Mouse (Mus musculus) kidney, embryonic 15.5 days (tissue): ENCODE measurements around the gene Polq. TPM values are rescaled to one million over a fixed set of nuclear protein-coding genes. Genes with fewer than 3 reads are reported as not detected.
A peak's percentile ranks its signal among the peaks of the same experiment; 100 is the strongest.

ENCODE experiments used
- ATAC-seq: fragments of 200-750 bp; cut with Nextera tagmentation; replicated peaks from 2 replicates; pipeline ENCODE4 v1.8.0; 2017; ENCODE audit warnings: moderate TSS enrichment; ENCODE audit not compliant: low FRiP score
- H3K27ac ChIP-seq: fragments of 300-500 bp; sonication (generic); 2 replicates; pipeline ENCODE4 v1.5.1; 2015; ENCODE audit warnings: mild to moderate bottlenecking, inconsistent platforms
- H3K27me3 ChIP-seq: fragments of 300-500 bp; sonication (generic); 2 replicates; pipeline ENCODE4 v1.6.1; 2015; ENCODE audit warnings: inconsistent platforms
- H3K36me3 ChIP-seq: fragments of 300-500 bp; sonication (generic); 2 replicates; pipeline ENCODE4 v1.6.1; 2015; ENCODE audit warnings: inconsistent platforms
- H3K4me1 ChIP-seq: fragments of 300-500 bp; sonication (generic); 2 replicates; pipeline ENCODE4 v1.6.1; 2015; ENCODE audit warnings: inconsistent platforms
- H3K4me2 ChIP-seq: fragments of 300-500 bp; sonication (generic); 2 replicates; pipeline ENCODE4 v1.6.1; 2015; ENCODE audit warnings: moderate library complexity, mild to moderate bottlenecking, inconsistent platforms
- H3K4me3 ChIP-seq: fragments of 300-500 bp; sonication (generic); replicated peaks from 2 replicates; pipeline ENCODE4 v1.5.1; 2015; ENCODE audit warnings: mild to moderate bottlenecking, inconsistent platforms
- H3K9ac ChIP-seq: fragments of 300-500 bp; sonication (generic); 2 replicates; pipeline ENCODE4 v1.6.1; 2015; ENCODE audit warnings: mild to moderate bottlenecking, inconsistent platforms
- H3K9me3 ChIP-seq: fragments of 300-500 bp; sonication (generic); replicated peaks from 2 replicates; pipeline ENCODE4 v1.6.1; 2016; ENCODE audit warnings: inconsistent platforms
- WGBS: fragments of 180-500 bp; shearing (Covaris S2); methylation state at CpG from one replicate; pipeline ENCODE4 v1.1.7; 2015; ENCODE audit warnings: mixed read lengths; 5-methylcytosine and 5-hydroxymethylcytosine counted together
- polyA plus RNA-seq: library from polyadenylated mRNA; unstranded; fragments of >200 nt; fragmentation: Nextera tagmentation; extraction: Ambion mirVana; gene quantifications from 2 replicates; pipeline ENCODE4 v1.2.1, GENCODE M21; 2015

Gene Polq
- polyA plus RNA-seq, 1 experiment from 2014 or later, result 8.3 TPM

DNA sequence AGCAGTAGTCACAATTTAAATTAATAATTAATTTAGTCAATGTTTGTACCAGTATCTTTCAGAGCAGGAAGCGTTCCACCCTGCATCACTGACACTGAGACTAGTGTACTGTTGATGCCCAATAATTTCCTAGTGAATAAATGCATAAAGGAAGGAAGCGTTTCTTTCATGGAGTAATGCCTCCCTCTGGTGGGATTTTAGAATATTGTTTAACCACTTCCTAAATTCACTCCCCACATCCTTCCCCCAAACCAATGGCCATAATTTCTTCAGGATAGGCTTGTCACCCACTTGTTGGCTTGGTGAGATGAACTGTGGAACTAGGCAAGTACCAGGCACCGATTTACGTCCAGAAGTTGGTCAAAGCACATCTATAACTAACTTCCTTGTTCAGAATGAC is 1.2 kb upstream of the Polq start:
- ATAC-seq, result peak; percentile 46; the same call in 1 of the 2 replicates
- 58% methylated on average over 4 of the region's 4 CpGs for WGBS

DNA sequence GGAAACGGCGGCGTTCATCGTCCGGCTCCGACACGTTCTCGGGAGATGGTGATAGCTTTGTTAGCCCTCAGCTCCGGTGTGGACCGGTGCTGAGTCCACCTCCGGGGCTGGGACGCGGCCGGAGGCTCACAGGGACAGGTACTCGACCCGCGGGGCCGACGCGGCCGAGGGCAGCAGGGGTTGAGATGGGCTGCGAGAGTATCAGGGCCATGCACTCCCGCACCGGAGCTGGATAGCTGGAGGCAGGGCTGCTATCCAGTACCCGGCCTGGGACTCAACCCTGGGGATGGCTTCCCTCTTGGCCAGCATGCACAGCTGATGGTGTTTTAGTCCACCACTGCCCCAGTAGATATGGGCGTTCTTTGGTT is 320 bp downstream of the Polq start:
- Histone ChIP-seq H3K27me3 (no peaks in the 10 kb centered on the region), H3K36me3 (peaks cover 13% of the 10 kb centered on the region; the same call in 1 of the 2 replicates), H3K9ac (peak overlapping the region; percentile 77), H3K4me2 (peak overlapping the region; percentile 84), H3K27ac (0 out of 2 replicates have a peak overlapping the region, but pooled peaks have one; percentile 10), H3K4me1 (peaks cover 17% of the 10 kb centered on the region), H3K9me3 (no peaks in the 10 kb centered on the region), H3K4me3 (peak overlapping the region; percentile 74)
- WGBS, result under 1% methylated on average over 26 of the region's 26 CpGs
- ATAC-seq, result peak; percentile 78

More for the DNA sequence above, 1.2 kb upstream of the Polq start:
- Histone ChIP-seq H3K4me1 (peaks cover 17% of the 10 kb centered on the region), H3K36me3 (0 out of 2 replicates have a peak, but pooled peaks cover 6% of the 10 kb centered on the region), H3K9me3 (no peaks in the 10 kb centered on the region), H3K27me3 (no peaks in the 10 kb centered on the region), H3K4me3 (no peak overlapping the region), H3K9ac (no peak overlapping the region), H3K27ac (no peak overlapping the region), H3K4me2 (peak overlapping the region; percentile 84; the same call in 1 of the 2 replicates)

DNA sequence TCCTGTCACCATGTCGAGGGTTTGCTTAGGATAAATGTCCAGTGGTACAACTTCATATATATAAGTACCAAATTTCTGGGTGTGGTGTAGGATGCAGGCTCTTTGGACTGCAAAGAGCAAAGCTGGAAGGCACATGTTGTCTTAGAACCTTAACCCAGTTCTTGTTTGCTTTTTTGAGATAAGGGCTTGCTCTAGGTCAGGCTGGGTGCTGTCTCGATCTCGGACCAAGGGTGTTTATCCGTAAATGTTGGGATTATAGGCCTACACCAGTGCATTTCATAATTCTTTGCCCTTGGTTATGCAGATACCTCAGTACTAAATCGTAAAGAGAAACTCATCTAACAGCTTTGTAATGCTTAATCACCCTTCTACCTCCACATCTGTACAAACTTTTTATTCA is 750 bp downstream of the Polq start:
- H3K9ac ChIP-seq, result peak overlapping the region; percentile 77
- ATAC-seq, result no peak; the same call in 1 of the 2 replicates
- peak overlapping the region; percentile 74 for H3K4me3 ChIP-seq
- H3K4me2 ChIP-seq, result peak overlapping the region; percentile 84
- no peak overlapping the region for H3K27ac ChIP-seq
- H3K27me3 ChIP-seq, result no peaks in the 10 kb centered on the region
- WGBS, result 64% methylated on average over 5 of the region's 5 CpGs
- H3K36me3 ChIP-seq, result peaks cover 13% of the 10 kb centered on the region; the same call in 1 of the 2 replicates
- peaks cover 17% of the 10 kb centered on the region for H3K4me1 ChIP-seq
- no peaks in the 10 kb centered on the region for H3K9me3 ChIP-seq

DNA sequence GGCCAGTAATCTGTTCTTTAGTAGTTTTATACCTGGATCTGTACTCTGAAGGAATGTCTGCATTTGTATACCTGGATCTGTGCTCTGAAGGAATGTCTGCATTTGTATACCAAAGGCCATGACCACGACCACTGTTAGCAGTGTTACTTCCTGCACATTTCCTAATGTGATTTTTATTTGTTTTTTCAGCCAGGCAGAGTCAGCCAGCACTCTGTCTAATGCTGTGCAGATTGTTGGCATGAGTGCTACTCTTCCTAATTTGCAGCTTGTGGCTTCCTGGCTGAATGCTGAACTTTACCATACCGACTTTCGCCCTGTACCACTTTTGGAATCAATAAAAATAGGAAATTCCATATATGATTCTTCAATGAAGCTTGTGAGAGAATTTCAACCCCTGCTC is 16.0 kb downstream of the Polq start:
- ATAC-seq, result no peak
- Histone ChIP-seq H3K36me3 (peaks cover 21% of the 10 kb centered on the region), H3K27me3 (no peaks in the 10 kb centered on the region), H3K9ac (no peak overlapping the region), H3K27ac (no peak overlapping the region), H3K9me3 (no peaks in the 10 kb centered on the region), H3K4me2 (no peak overlapping the region), H3K4me3 (no peak overlapping the region), H3K4me1 (no peaks in the 10 kb centered on the region)
- WGBS, result 76% methylated on average over 3 of the region's 3 CpGs

DNA sequence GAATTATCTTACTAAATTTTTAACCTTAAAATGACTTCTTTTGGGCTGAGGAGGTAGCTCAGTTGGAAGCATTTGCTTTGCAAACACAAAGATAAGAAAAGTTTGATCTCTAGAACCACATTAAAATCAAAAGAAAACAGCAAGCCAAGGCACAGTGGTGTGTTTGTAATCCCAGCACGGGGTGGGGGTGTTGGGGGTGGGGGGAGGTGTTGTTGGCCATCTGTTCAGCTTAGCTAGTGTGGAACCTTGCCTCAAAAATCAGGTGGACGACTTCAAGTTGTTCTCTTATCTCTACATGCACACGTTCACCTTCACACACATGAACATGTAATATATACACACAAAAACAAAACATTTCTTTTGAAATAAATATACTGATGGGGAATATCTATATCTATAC is 20.4 kb downstream of the Polq start:
- no peaks in the 10 kb centered on the region for H3K9me3 ChIP-seq
- no peak overlapping the region for H3K4me3 ChIP-seq
- no peaks in the 10 kb centered on the region for H3K4me1 ChIP-seq
- no peak overlapping the region for H3K27ac ChIP-seq
- H3K9ac ChIP-seq, result no peak overlapping the region
- no peak for ATAC-seq
- WGBS, result 77% methylated on average over 3 of the region's 3 CpGs
- no peaks in the 10 kb centered on the region for H3K27me3 ChIP-seq
- peaks cover 38% of the 10 kb centered on the region for H3K36me3 ChIP-seq
- no peak overlapping the region for H3K4me2 ChIP-seq

DNA sequence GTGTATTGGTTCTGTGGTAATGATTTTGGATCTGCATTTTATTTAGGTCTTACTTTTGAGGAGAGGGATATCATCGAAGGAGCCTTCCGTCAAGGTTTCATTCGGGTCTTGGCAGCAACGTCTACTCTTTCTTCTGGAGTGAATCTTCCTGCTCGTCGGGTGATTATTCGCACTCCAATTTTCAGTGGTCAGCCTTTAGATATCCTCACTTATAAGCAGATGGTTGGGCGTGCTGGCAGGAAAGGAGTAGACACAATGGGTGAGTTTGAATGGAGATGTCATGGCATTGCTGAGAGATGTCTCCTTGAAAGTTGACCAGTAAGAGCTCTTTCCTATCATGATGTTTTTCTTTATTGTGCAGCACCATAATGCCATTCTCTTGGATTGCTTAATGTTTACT is 23.2 kb downstream of the Polq start:
- no peak for ATAC-seq
- no peaks in the 10 kb centered on the region for H3K4me1 ChIP-seq
- WGBS, result 92% methylated on average over 8 of the region's 8 CpGs
- H3K9me3 ChIP-seq, result no peaks in the 10 kb centered on the region
- H3K4me3 ChIP-seq, result no peak overlapping the region
- no peak overlapping the region for H3K9ac ChIP-seq
- no peak overlapping the region for H3K27ac ChIP-seq
- H3K4me2 ChIP-seq, result no peak overlapping the region
- no peaks in the 10 kb centered on the region for H3K27me3 ChIP-seq
- peaks cover 39% of the 10 kb centered on the region for H3K36me3 ChIP-seq

DNA sequence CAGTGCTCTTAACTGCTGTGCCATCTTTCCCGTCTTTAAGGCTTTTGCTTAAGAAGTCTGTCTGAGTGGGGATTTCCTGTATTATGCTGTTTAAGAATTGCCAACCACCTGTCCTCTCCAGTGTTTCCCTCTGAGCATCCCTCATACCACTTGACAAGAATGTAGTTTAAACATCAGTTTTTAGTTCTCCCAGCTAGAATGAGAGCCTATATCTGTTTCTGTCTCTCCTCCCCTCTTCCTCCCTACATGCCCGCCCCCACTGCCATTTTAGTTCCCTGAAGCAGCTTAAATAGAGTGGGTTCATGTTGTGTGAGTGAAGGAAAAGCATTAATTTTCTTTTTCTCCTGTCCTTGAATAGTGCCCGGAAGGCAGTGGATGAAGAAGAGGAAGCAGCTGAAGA is 48.0 kb downstream of the Polq start:
- Histone ChIP-seq H3K4me1 (no peaks in the 10 kb centered on the region), H3K4me2 (no peak overlapping the region), H3K27me3 (no peaks in the 10 kb centered on the region), H3K4me3 (no peak overlapping the region), H3K27ac (no peak overlapping the region), H3K9me3 (no peaks in the 10 kb centered on the region), H3K36me3 (peaks cover 37% of the 10 kb centered on the region), H3K9ac (no peak overlapping the region)
- ATAC-seq, result no peak
- WGBS, result 83% methylated on average over 3 of the region's 3 CpGs

DNA sequence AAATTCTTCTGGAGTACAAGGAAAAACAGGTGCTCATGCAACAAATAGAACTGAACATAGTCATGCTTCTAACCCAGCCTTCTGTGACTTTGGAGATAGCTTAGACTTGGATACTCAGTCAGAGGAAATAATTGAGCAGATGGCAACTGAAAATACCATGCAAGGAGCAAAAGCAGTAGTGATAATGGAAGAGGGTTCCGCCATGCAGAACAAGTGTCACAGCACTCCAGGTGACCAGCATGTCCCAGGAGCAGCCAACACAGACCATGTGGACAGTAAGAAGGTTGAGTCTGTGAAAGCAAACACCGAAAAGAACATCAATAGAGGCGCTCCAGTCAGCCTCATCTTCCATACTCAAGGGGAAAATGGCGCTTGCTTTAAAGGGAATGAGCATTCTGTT is 49.7 kb downstream of the Polq start:
- ATAC-seq, result no peak
- no peaks in the 10 kb centered on the region for H3K27me3 ChIP-seq
- H3K9ac ChIP-seq, result no peak overlapping the region
- no peaks in the 10 kb centered on the region for H3K4me1 ChIP-seq
- no peaks in the 10 kb centered on the region for H3K9me3 ChIP-seq
- H3K36me3 ChIP-seq, result peaks cover 43% of the 10 kb centered on the region
- 97% methylated on average over 4 of the region's 4 CpGs for WGBS
- H3K4me2 ChIP-seq, result no peak overlapping the region
- no peak overlapping the region for H3K27ac ChIP-seq
- no peak overlapping the region for H3K4me3 ChIP-seq

DNA sequence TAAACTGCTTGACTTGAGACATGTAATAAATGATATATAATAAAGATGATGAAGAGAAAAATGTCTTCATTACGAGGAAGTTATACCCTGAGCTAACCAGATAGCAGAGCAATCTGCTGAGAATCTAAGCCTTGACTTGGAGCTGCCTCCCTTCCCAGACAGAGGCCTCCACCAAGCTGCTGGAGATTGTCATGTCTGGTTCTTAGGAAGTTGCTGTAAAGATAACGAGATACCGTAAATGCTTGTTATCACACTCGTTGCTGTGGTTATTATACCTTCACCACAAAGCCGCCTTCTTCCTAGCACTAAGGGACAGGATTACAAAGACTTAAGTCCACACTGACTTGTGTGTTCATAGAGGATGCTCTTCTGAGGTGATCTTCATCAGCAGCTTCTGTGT is 60.8 kb downstream of the Polq start:
- H3K27me3 ChIP-seq, result no peaks in the 10 kb centered on the region
- H3K9me3 ChIP-seq, result no peaks in the 10 kb centered on the region
- no peak overlapping the region for H3K9ac ChIP-seq
- H3K27ac ChIP-seq, result no peak overlapping the region
- no peak overlapping the region for H3K4me3 ChIP-seq
- H3K4me2 ChIP-seq, result no peak overlapping the region
- H3K4me1 ChIP-seq, result no peaks in the 10 kb centered on the region
- WGBS, result 73% methylated on average over 5 of the region's 5 CpGs
- H3K36me3 ChIP-seq, result peaks cover 46% of the 10 kb centered on the region
- ATAC-seq, result no peak

DNA sequence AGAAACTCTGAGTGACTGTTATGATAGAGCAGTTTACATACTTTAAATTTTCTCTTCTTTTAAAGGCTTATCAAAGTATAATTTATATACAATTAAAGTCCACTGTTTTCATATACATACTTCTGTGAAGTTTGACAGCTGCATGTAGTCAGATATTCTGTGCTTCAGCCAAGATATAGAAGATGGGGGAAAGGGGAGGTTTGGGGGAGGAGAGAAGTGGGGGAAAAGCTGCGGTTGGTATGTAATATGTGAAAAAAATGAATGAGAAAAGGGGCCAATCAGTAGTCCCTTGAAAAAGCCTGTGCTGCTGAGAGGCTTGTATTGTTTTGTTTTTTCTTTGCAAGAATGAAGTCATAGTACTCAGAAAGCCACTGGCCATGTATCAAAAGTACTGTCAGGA is 78.1 kb downstream of the Polq start:
- H3K36me3 ChIP-seq, result peaks cover 46% of the 10 kb centered on the region
- H3K27ac ChIP-seq, result 0 out of 2 replicates have a peak overlapping the region, but pooled peaks have one; percentile 37
- 58% methylated on average over 1 of the region's 1 CpGs for WGBS
- H3K9ac ChIP-seq, result no peak overlapping the region
- H3K27me3 ChIP-seq, result no peaks in the 10 kb centered on the region
- no peak overlapping the region for H3K4me3 ChIP-seq
- peak; percentile 58; the same call in 1 of the 2 replicates for ATAC-seq
- no peaks in the 10 kb centered on the region for H3K9me3 ChIP-seq
- H3K4me1 ChIP-seq, result no peaks in the 10 kb centered on the region
- H3K4me2 ChIP-seq, result no peak overlapping the region

DNA sequence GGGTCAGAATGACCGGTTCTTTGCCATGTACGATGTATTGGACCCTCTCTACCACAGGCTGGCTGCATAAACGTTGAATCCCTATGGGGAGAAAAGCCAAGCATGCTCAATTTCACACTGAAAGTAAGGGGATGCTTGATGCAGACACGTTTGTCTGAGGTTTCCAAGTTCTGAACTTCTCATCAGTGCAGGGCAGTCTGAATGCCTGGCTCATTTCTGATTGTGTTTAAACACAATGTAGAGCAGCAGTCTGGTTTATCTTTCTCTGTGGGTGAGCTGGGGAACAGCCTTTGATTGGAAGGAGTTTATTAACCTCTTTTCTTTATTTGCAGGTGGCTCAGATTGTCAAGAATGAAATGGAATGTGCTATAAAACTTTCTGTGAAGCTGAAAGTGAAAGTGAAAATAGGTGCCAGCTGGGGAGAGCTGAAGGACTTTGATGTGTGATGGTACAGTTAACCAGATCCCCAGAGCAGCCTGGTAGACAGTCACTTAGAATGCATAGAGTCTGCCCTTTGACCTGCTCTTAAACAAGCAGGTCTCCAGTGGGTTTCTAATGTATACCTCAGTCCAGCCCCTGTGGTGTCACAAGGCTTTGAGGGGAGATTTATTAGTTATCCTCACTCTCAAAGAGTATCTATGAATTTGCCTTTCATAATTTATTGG is 82.7 kb downstream of the Polq start:
- ATAC-seq, result no peak
- H3K27me3 ChIP-seq, result no peaks in the 10 kb centered on the region
- no peak overlapping the region for H3K4me3 ChIP-seq
- H3K9me3 ChIP-seq, result no peaks in the 10 kb centered on the region
- WGBS, result 80% methylated on average over 4 of the region's 4 CpGs
- peaks cover 39% of the 10 kb centered on the region for H3K36me3 ChIP-seq
- no peaks in the 10 kb centered on the region for H3K4me1 ChIP-seq
- H3K27ac ChIP-seq, result no peak overlapping the region
- no peak overlapping the region for H3K4me2 ChIP-seq
- no peak overlapping the region for H3K9ac ChIP-seq

DNA sequence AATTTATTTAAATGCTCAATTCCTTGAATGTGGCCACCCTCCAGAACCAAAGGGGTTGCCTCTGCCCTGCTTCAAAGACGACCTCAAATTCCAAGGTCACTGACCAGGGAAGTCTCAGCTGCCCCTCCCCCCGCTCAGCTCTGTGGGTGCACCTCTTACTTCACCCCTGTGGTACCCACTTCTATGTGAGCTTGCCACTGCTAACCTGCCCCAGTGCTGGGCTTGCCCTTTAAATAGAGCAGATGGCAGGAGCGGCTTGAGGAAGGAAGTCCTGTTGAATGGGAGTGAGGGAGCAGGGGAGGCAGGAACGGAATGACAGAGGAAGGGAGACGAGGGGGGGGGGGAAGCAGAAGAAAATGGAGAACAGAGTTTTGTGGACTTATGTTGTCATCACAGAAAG is 97.2 kb downstream of the Polq start:
- no peak overlapping the region for H3K9ac ChIP-seq
- H3K9me3 ChIP-seq, result no peaks in the 10 kb centered on the region
- H3K4me3 ChIP-seq, result no peak overlapping the region
- no peaks in the 10 kb centered on the region for H3K36me3 ChIP-seq
- no peaks in the 10 kb centered on the region for H3K27me3 ChIP-seq
- ATAC-seq, result peak; percentile 54; the same call in 1 of the 2 replicates
- H3K27ac ChIP-seq, result no peak overlapping the region
- no peak overlapping the region for H3K4me2 ChIP-seq
- H3K4me1 ChIP-seq, result no peaks in the 10 kb centered on the region
- WGBS, result 17% methylated on average over 5 of the region's 5 CpGs

DNA sequence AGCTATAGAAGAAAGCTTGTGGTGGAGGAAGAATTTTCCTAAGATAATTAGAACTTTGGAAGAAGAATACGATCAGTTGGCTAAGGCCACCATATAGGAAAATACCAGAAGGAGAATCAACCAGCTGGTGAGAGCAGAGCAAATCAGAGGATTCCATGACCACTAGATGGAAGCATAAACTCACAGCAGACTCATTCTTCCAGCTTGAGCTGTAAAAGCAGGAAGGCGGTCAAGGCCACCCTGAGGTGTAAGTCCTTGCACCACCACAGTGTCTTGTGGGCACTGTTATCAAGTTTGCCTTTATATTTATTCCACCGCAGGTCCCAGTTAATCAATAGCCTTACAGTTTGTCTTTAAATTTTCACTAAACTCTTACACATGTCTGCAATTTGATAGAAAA is 97.7 kb downstream of the Polq start:
- Histone ChIP-seq H3K27me3 (no peaks in the 10 kb centered on the region), H3K27ac (no peak overlapping the region), H3K9ac (no peak overlapping the region), H3K4me2 (no peak overlapping the region), H3K4me1 (no peaks in the 10 kb centered on the region), H3K36me3 (no peaks in the 10 kb centered on the region), H3K4me3 (no peak overlapping the region), H3K9me3 (no peaks in the 10 kb centered on the region)
- WGBS, result 34% methylated on average over 3 of the region's 3 CpGs
- peak; percentile 75 for ATAC-seq
